Mouse (Mus musculus) ES-Bruce4 (cell line): ENCODE results near the gene Lims1.

Experiments
- EP300 ChIP-seq: IDR thresholded peaks from 2 replicates; pipeline ENCODE4 v1.6.1; 2011; ENCODE audit warnings: low read depth, low read length; ENCODE audit not compliant: insufficient read depth
- POLR2A ChIP-seq: IDR thresholded peaks from one replicate; pipeline ENCODE4 v1.8.1; 2011; ENCODE audit warnings: low read length; ENCODE audit not compliant: insufficient read depth

DNA sequence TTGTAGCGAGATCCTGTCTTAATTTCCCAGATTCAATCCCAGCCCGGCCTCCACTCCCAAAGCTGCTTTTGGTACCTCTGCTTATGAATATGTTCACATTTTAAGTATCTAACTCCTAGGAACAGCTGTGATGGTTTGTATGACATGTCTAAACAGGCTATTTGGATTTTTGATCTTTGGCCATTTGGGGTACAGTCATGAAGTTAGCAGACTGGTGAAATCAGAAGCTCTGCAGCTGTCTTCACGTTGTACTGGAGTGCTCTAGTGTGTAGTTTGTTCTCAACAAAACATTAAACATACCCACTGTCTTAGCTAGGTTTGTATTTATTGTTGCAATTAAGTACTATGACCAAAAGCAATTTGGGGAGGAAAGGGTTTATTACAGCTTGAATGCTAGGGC lies 63.7 kb downstream of the Lims1 start:
- no peak for TF ChIP-seq POLR2A
- TF ChIP-seq EP300: no peak
